Mouse (Mus musculus) heart, postnatal 0 days (tissue): ENCODE measurements around the gene Rnps1.

Experiments
- CTCF ChIP-seq: IDR thresholded peaks from 2 replicates; pipeline ENCODE4 v1.5.1; 2016; ENCODE audit warnings: antibody characterized with exemption, control low read depth, low read depth
- EP300 ChIP-seq: IDR thresholded peaks from 2 replicates; pipeline ENCODE4 v1.6.1; 2016; ENCODE audit warnings: antibody characterized with exemption, low read depth

GRCm38 (mm10) chr17:24442107-24442506, 27.7 kb downstream of the Rnps1 start:
- TF ChIP-seq CTCF (no peak), EP300 (no peak)
